Mouse (Mus musculus) forebrain, embryonic 14.5 days (tissue): ENCODE results near the gene Golga5. TPM values are rescaled to one million over a fixed set of nuclear protein-coding genes. Genes with fewer than 3 reads are reported as not detected.
"Not testable (repeated sequence)": the region's sequence is repeated elsewhere in the genome, so short reads cannot be mapped to it uniquely, and the experiment has no call there.

Source experiments
- ATAC-seq: fragments of 200-750 bp; cut with Nextera tagmentation; 2 replicates; pipeline ENCODE4 v1.8.0; 2017; ENCODE audit warnings: mild to moderate bottlenecking, moderate library complexity
- DNase-seq: peaks from one replicate; pipeline ENCODE4 v3.0.0-alpha.2; 2015; ENCODE audit warnings: low spot score
- H3K27ac ChIP-seq: fragments of 300-500 bp; sonication (generic); 2 replicates; pipeline ENCODE4 v1.5.1; 2014; ENCODE audit warnings: low read depth, mild to moderate bottlenecking, control low read depth, low read length, moderate library complexity
- H3K27me3 ChIP-seq: fragments of 300-500 bp; sonication (generic); replicated peaks from 2 replicates; pipeline ENCODE4 v1.6.1; 2014; ENCODE audit warnings: low read length, control low read depth, mixed read lengths; ENCODE audit not compliant: control insufficient read depth, insufficient read depth
- H3K36me3 ChIP-seq: fragments of 300-500 bp; sonication (generic); 2 replicates; pipeline ENCODE4 v1.6.1; 2014; ENCODE audit warnings: low read length, control low read depth; ENCODE audit not compliant: control insufficient read depth, insufficient read depth
- H3K4me1 ChIP-seq: fragments of 300-500 bp; sonication (generic); 2 replicates; pipeline ENCODE4 v1.6.1; 2014; ENCODE audit warnings: antibody characterized with exemption, low read length, control low read depth; ENCODE audit not compliant: control insufficient read depth, insufficient read depth
- H3K4me2 ChIP-seq: fragments of 300-500 bp; sonication (generic); 2 replicates; pipeline ENCODE4 v1.6.1; 2014; ENCODE audit warnings: mild to moderate bottlenecking, control low read depth, low read length
- H3K4me3 ChIP-seq: fragments of 300-500 bp; sonication (generic); 2 replicates; pipeline ENCODE4 v1.5.1; 2014; ENCODE audit warnings: low read depth, low read length, control low read depth
- H3K9ac ChIP-seq: fragments of 300-500 bp; sonication (generic); 2 replicates; pipeline ENCODE4 v1.6.1; 2014; ENCODE audit warnings: mild to moderate bottlenecking, low read length, control low read depth, moderate library complexity
- H3K9me3 ChIP-seq: fragments of 300-500 bp; sonication (generic); replicated peaks from 2 replicates; pipeline ENCODE4 v1.6.1; 2016; ENCODE audit warnings: low read length, control low read depth, mixed read lengths; ENCODE audit not compliant: control insufficient read depth
- whole genome bisulfite sequencing: fragments of 180-500 bp; shearing (Covaris S2); extraction: QIAGEN DNeasy Blood & Tissue Kit; methylation state at CpG from one replicate; pipeline ENCODE4 v1.1.7; 2014; 5-methylcytosine and 5-hydroxymethylcytosine counted together
- polyA plus RNA-seq: library from polyadenylated mRNA; unstranded; fragments of >200 nt; fragmentation: Nextera tagmentation; extraction: Ambion mirVana; gene quantifications from 2 replicates; pipeline ENCODE4 v1.2.1, GENCODE M21; 2014

Gene Golga5
- polyA plus RNA-seq, 1 experiment from 2014 or later = 34.2 TPM

GRCm38 (mm10) chr12:102460014-102460413 lies 8.9 kb upstream of the Golga5 start:
- Histone ChIP-seq H3K4me2 (no peak overlapping the region), H3K36me3 (no peaks in the 10 kb centered on the region), H3K4me1 (no peaks in the 10 kb centered on the region), H3K27ac (no peak overlapping the region), H3K4me3 (no peak overlapping the region), H3K9ac (no peak overlapping the region), H3K9me3 (no peaks in the 10 kb centered on the region), H3K27me3 (no peaks in the 10 kb centered on the region)
- ATAC-seq (no peak), DNase-seq (no peak)
- WGBS = 74% methylated on average over 5 of the region's 5 CpGs

GRCm38 (mm10) chr12:102461177-102461576 lies 7.8 kb upstream of the Golga5 start:
- peak; percentile 39 for DNase-seq

GRCm38 (mm10) chr12:102464650-102465049 lies 4.3 kb upstream of the Golga5 start:
- WGBS = 65% methylated on average over 4 of the region's 4 CpGs
- Histone ChIP-seq H3K27me3 (no peaks in the 10 kb centered on the region), H3K27ac (no peak overlapping the region), H3K4me2 (no peak overlapping the region), H3K4me1 (0 out of 2 replicates have a peak, but pooled peaks cover under 1% of the 10 kb centered on the region), H3K9me3 (no peaks in the 10 kb centered on the region), H3K36me3 (no peaks in the 10 kb centered on the region), H3K9ac (no peak overlapping the region), H3K4me3 (no peak overlapping the region)
- no peak for ATAC-seq
- DNase-seq = no peak

More at GRCm38 (mm10) chr12:102461177-102461576, 7.8 kb upstream of the Golga5 start:
- Histone ChIP-seq H3K4me3 (no peak overlapping the region), H3K27ac (no peak overlapping the region), H3K9me3 (no peaks in the 10 kb centered on the region), H3K27me3 (no peaks in the 10 kb centered on the region), H3K36me3 (no peaks in the 10 kb centered on the region), H3K4me2 (no peak overlapping the region), H3K4me1 (no peaks in the 10 kb centered on the region), H3K9ac (no peak overlapping the region)
- WGBS = 71% methylated on average over 5 of the region's 5 CpGs
- no peak for ATAC-seq

GRCm38 (mm10) chr12:102468136-102468535 lies 799 bp upstream of the Golga5 start:
- Histone ChIP-seq H3K27me3 (no peaks in the 10 kb centered on the region), H3K4me1 (0 out of 2 replicates have a peak, but pooled peaks cover 3% of the 10 kb centered on the region), H3K4me3 (no peak overlapping the region), H3K4me2 (no peak overlapping the region), H3K36me3 (peaks cover 9% of the 10 kb centered on the region), H3K9me3 (no peaks in the 10 kb centered on the region), H3K27ac (no peak overlapping the region), H3K9ac (no peak overlapping the region)
- WGBS = 76% methylated on average over 1 of the region's 1 CpGs
- DNase-seq (peak; percentile 11), ATAC-seq (0 out of 2 replicates have a peak, but pooled peaks have one; percentile 21)

GRCm38 (mm10) chr12:102474411-102474810 lies 5.5 kb downstream of the Golga5 start:
- Histone ChIP-seq H3K27me3 (no peaks in the 10 kb centered on the region), H3K4me1 (0 out of 2 replicates have a peak, but pooled peaks cover 3% of the 10 kb centered on the region), H3K4me2 (no peak overlapping the region), H3K27ac (no peak overlapping the region), H3K4me3 (no peak overlapping the region), H3K9me3 (no peaks in the 10 kb centered on the region), H3K9ac (no peak overlapping the region), H3K36me3 (peaks cover 47% of the 10 kb centered on the region)
- DNase-seq (no peak), ATAC-seq (no peak)
- 89% methylated on average over 7 of the region's 7 CpGs for WGBS

DNA sequence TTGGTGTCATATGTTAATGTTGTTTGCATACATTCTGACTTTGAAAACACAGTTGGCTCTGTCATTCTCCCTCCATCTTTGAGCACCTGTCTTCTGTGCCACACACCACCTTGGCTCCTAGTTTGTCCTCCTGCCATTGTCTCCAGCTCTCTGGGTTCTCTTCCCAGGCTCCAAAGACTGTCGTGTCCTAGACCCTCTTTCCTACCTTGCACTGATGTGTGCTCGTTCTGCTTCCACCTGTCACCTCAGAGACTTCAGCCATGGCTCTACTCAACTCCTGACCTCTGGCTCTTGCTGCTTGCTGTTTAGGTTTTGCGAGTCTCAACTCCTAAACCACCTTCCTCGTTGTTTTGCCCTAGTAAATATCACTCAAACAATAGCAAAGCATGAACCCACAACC lies 11.5 kb downstream of the Golga5 start:
- H3K27me3 ChIP-seq = no peaks in the 10 kb centered on the region
- H3K4me1 ChIP-seq = no peaks in the 10 kb centered on the region
- H3K4me2 ChIP-seq = no peak overlapping the region
- H3K36me3 ChIP-seq = peaks cover 75% of the 10 kb centered on the region
- no peak for DNase-seq
- no peak overlapping the region for H3K4me3 ChIP-seq
- no peak overlapping the region for H3K9ac ChIP-seq
- H3K27ac ChIP-seq = no peak overlapping the region
- WGBS = 95% methylated on average over 4 of the region's 4 CpGs
- no peak for ATAC-seq
- no peaks in the 10 kb centered on the region for H3K9me3 ChIP-seq

DNA sequence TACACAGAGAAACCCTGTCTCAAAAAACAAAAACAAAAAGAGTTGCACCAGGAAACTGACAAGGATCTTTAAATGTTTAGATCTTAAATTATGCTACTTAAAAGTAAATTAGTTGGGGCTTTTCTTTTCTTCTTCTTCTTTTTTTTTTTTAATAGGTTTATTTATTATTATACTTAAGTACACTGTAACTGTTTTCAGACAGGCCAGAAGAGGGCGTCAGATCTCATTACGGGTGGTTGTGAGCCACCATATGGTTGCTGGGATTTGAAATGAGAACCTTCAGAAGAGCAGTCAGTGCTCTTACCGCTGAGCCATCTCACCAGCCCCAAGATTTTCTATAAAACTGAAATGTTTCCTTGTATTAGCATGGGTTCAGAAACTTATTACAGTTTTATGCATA lies 16.0 kb downstream of the Golga5 start:
- no peak overlapping the region for H3K9ac ChIP-seq
- ATAC-seq (no peak), DNase-seq (no peak)
- no peaks in the 10 kb centered on the region for H3K27me3 ChIP-seq
- H3K4me2 ChIP-seq = no peak overlapping the region
- H3K4me1 ChIP-seq = no peaks in the 10 kb centered on the region
- H3K27ac ChIP-seq = no peak overlapping the region
- 70% methylated on average over 3 of the region's 3 CpGs for WGBS
- H3K9me3 ChIP-seq = no peaks in the 10 kb centered on the region
- no peak overlapping the region for H3K4me3 ChIP-seq
- H3K36me3 ChIP-seq = peaks cover 82% of the 10 kb centered on the region

- Histone ChIP-seq H3K9ac (no peak overlapping the region), H3K4me3 (no peak overlapping the region), H3K36me3 (peaks cover 83% of the 10 kb centered on the region), H3K4me1 (no peaks in the 10 kb centered on the region), H3K9me3 (no peaks in the 10 kb centered on the region), H3K27ac (no peak overlapping the region), H3K4me2 (no peak overlapping the region), H3K27me3 (no peaks in the 10 kb centered on the region)
- DNase-seq (no peak), ATAC-seq (no peak)
- 90% methylated on average over 5 of the region's 5 CpGs for WGBS
Observed at GRCm38 (mm10) chr12:102491911-102492310, 23.0 kb downstream of the Golga5 start.

DNA sequence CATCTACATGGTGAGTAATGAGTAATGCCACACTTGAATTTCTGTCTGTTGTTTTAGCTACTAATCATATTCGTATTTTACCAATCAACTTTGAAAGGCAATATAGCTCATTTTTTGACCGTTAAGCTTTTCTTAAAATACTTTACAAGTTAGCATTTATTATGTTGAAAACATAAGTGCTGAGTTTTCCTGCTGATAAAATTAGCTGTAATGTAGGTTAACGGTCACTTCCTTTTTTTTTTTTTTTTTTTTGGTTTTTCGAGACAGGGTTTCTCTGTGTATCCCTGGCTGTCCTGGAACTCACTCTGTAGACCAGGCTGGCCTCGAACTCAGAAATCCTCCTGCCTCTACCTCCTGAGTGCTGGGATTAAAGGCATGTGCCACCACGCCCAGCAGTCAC lies 26.8 kb downstream of the Golga5 start:
- not testable (repeated sequence) for H3K4me3 ChIP-seq, H3K9me3 ChIP-seq, DNase-seq, H3K4me2 ChIP-seq, ATAC-seq, H3K9ac ChIP-seq, H3K4me1 ChIP-seq, H3K27me3 ChIP-seq, H3K27ac ChIP-seq
- H3K36me3 ChIP-seq = peaks cover 74% of the 10 kb centered on the region
- 91% methylated on average over 6 of the region's 6 CpGs for WGBS
